Comparison of ENCODE assay signal across 8 mouse cellular contexts in the genomic region with DNA sequence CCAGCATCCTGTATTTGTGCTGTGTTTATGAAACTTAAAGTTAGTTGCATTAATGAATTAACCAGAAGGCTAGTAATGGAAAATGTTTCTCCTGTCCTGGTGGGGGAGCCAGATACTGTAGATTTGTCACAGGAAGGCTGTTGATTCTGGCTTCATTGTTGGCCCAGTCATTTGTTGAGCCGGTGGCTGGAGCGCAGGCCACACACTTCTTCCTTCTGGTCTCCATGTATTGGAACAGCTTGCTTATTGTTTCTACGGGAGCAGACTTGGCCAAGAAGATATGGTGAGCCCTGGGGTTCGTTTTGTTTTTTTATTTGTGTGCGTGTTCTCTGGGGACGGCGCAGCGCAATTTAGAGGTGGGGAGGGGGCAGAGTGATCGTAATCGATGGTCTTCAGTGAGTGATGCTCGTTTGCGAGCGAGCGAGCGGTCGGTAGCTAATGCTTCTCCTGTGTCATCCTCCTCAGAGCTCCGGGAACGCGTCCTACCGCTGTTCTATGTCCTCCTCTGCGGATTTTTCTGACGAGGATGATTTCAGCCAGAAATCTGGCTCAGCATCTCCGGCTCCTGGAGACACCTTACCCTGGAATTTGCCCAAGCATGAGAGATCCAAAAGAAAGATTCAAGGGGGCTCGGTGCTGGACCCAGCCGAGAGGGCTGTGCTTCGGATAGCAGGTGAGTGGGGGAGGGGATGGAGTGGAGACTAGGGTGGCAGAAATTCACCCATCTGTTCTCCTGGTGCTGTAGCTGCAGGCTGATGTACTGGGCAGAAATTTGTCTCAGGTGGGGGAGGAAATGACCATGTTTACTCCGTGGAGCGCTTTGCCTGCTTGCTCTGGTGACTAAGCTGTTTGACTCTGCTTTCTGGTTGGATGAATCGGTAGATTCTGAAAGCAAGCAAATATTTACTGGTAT.
A peak's percentile ranks its signal among the peaks of the same experiment; 100 is the strongest.
DNase-seq lines count a peak whose midpoint lies in the region; ATAC-seq and TF ChIP-seq lines count a peak whose summit lies in the region.

No protein-coding gene starts in this region.

- peaks cover 10 to 14% of the 10 kb centered on the region in 2 experiments for H3K4me1 ChIP-seq in ES-E14 (ENCODE audit: control insufficient read depth in 2 of 2, insufficient read depth in 2 of 2, low read length in 2 of 2, poor library complexity in 1 of 2)
- peaks cover 14% of the 10 kb centered on the region; the same call in 1 of the 2 replicates for H3K4me1 ChIP-seq in forebrain, postnatal 0 days (ENCODE audit: insufficient read depth)
- peaks cover 26% of the 10 kb centered on the region for H3K4me1 ChIP-seq in neural tube, embryonic 14.5 days (ENCODE audit: control insufficient read depth, insufficient read depth, low read length)

- peak; percentile 84 for ATAC-seq in forebrain, postnatal 0 days
- peak; percentile 85 for ATAC-seq in neural tube, embryonic 14.5 days (ENCODE audit: low read depth)

- peak overlapping the region; percentile 75 for H3K4me2 ChIP-seq in forebrain, postnatal 0 days (ENCODE audit: low read depth)
- H3K4me2 ChIP-seq in neural tube, embryonic 14.5 days (ENCODE audit: low read depth, low read length): peak overlapping the region; percentile 71

- DNase-seq in ES-E14 (ENCODE audit: low read depth, low spot score): peak; percentile 55
- DNase-seq in cerebellum, adult 11-12 months: peak; percentile 84
- DNase-seq in forebrain, postnatal 0 days: peak; percentile 80
- DNase-seq in heart, postnatal 4 days: peak; percentile 79
- DNase-seq in layer of hippocampus, adult 18-20 months (ENCODE audit: low spot score in 2 of 2): peak; percentile 60 to 87
- DNase-seq in lung, adult 18-20 months: peak; percentile 68 to 81
- peak; percentile 21 to 27 for DNase-seq in thymus, postnatal 36 days

- under 1% methylated on average over 29 of the region's 29 CpGs for WGBS in forebrain, postnatal 0 days
- under 1% methylated on average over 29 of the region's 29 CpGs for WGBS in neural tube, embryonic 14.5 days

- H3K27me3 ChIP-seq in forebrain, postnatal 0 days (ENCODE audit: insufficient read depth, low read length): no peaks in the 10 kb centered on the region
- H3K27me3 ChIP-seq in neural tube, embryonic 14.5 days (ENCODE audit: control insufficient read depth, insufficient read depth, low read length): no peaks in the 10 kb centered on the region

- peak; percentile 81 for TF ChIP-seq CTCF in forebrain, postnatal 0 days (IDR thresholded peaks at IDR 0.05; ENCODE audit: low read depth)

- H3K9ac ChIP-seq in ES-E14 (ENCODE audit: insufficient read depth, low read depth, low read length, poor library complexity, severe bottlenecking): peak overlapping the region; percentile 66
- peak overlapping the region; percentile 68 for H3K9ac ChIP-seq in forebrain, postnatal 0 days
- H3K9ac ChIP-seq in neural tube, embryonic 14.5 days (replicated peaks; ENCODE audit: low read depth, low read length): peak overlapping the region; percentile 76

- no peaks in the 10 kb centered on the region for H3K36me3 ChIP-seq in ES-E14 (ENCODE audit: control insufficient read depth, insufficient read depth, low read length, poor library complexity, severe bottlenecking)
- H3K36me3 ChIP-seq in forebrain, postnatal 0 days (ENCODE audit: insufficient read depth): no peaks in the 10 kb centered on the region
- no peaks in the 10 kb centered on the region for H3K36me3 ChIP-seq in neural tube, embryonic 14.5 days (ENCODE audit: control insufficient read depth, insufficient read depth, low read length)

- in situ Hi-C loops in ES-E14 (cut with MboI; ENCODE audit: low sequenced_read_pairs in 2 of 2, unreplicated experiment in 2 of 2): no loop called here

- H3K9me3 ChIP-seq in ES-E14 (ENCODE audit: control insufficient read depth, insufficient read depth, low read depth, low read length): no peaks in the 10 kb centered on the region
- no peaks in the 10 kb centered on the region for H3K9me3 ChIP-seq in forebrain, postnatal 0 days (ENCODE audit: low read length)
- H3K9me3 ChIP-seq in neural tube, embryonic 14.5 days (ENCODE audit: control insufficient read depth, low read length): no peaks in the 10 kb centered on the region

- peak overlapping the region; percentile 66 to 73 for H3K4me3 ChIP-seq in ES-E14 (ENCODE audit: insufficient read depth in 1 of 2, low read depth in 1 of 2, low read length in 2 of 2, poor library complexity in 1 of 2, severe bottlenecking in 1 of 2)
- H3K4me3 ChIP-seq in forebrain, postnatal 0 days (ENCODE audit: low read depth, low read length): peak overlapping the region; percentile 58
- peak overlapping the region; percentile 65 for H3K4me3 ChIP-seq in neural tube, embryonic 14.5 days (ENCODE audit: low read depth, low read length)

- peak overlapping the region; percentile 28; the same call in 1 of the 2 replicates for H3K27ac ChIP-seq in ES-E14 (ENCODE audit: insufficient read depth, low read depth, low read length, poor library complexity, severe bottlenecking)
- peak overlapping the region; percentile 80 for H3K27ac ChIP-seq in forebrain, postnatal 0 days (ENCODE audit: low read depth, low read length)
- H3K27ac ChIP-seq in neural tube, embryonic 14.5 days (ENCODE audit: low read depth, low read length): peak overlapping the region; percentile 89

TF ChIP-seq in ES-E14, 5 proteins besides CTCF, POLR2A, EP300 and RAD21:
- TF ChIP-seq ZC3H11A (IDR thresholded peaks at IDR 0.05; ENCODE audit: borderline replicate concordance, low read depth, low read length) (0 out of 2 replicates have a peak, but pooled peaks have one; percentile 57), ZNF384 (IDR thresholded peaks at IDR 0.05; ENCODE audit: low read depth, low read length) (no peak)

Comparison
In these comparisons a context has a peak if more than half of its experiments do, and no peak if none do; other contexts are left out.
1. Peak in every context shown above with its lines: DNase-seq, ATAC-seq, H3K4me3 ChIP-seq and H3K27ac ChIP-seq.
2. DNase-seq: peak in every context shown above with its lines; median percentile 84 in cerebellum, adult 11-12 months; 80 in forebrain, postnatal 0 days; 79 in heart, postnatal 4 days; 74 in lung, adult 18-20 months; 74 in layer of hippocampus, adult 18-20 months; 55 in ES-E14; 24 in thymus, postnatal 36 days.
3. H3K27ac ChIP-seq: peak in every context shown above with its lines; median percentile 89 in neural tube, embryonic 14.5 days; 80 in forebrain, postnatal 0 days; 28 in ES-E14.